ENCODE assay signal across 18 mouse cellular contexts in genomic region chr12:29213625-29214024, GRCm38 (mm10).
A peak's percentile ranks its signal among the peaks of the same experiment; 100 is the strongest.
DNase-seq lines count a peak whose midpoint lies in the region; ATAC-seq lines count a peak whose summit lies in the region.
"Had no signal": no experiment of that assay in that cellular context is flagged by ENCODE, and none has a peak within 500 bp of the region (broad histone marks: within the 10 kb centered on the region; RNA-seq: fewer than 3 reads in every experiment).

No protein-coding gene starts in this region.

- peak; percentile 10 to 18 for DNase-seq in right cerebral cortex, adult 2 months (ENCODE audit: low spot score in 2 of 2)
- DNase-seq in right cerebral cortex, postnatal 25 days = no peak
- DNase-seq: cerebellum, adult 9-11 months; gastrocnemius, postnatal 25 days; heart, postnatal 4 days; lung, postnatal 10 days; thymus, postnatal 25 days had no signal

- H3K27ac ChIP-seq in forebrain, embryonic 15.5 days (replicated peaks) = no peak overlapping the region
- no peak overlapping the region for H3K27ac ChIP-seq in forebrain, embryonic 12.5 days
- H3K27ac ChIP-seq in hindbrain, embryonic 15.5 days (replicated peaks) = 0 out of 2 replicates have a peak overlapping the region, but pooled peaks have one; percentile 25
- no peak overlapping the region for H3K27ac ChIP-seq in hindbrain, embryonic 16.5 days (ENCODE audit: low read depth, low read length)
- no peak overlapping the region for H3K27ac ChIP-seq in kidney, embryonic 15.5 days
- H3K27ac ChIP-seq: embryonic facial prominence, embryonic 15.5 days; intestine, embryonic 15.5 days; limb, embryonic 15.5 days; midbrain, embryonic 15.5 days had no signal

- peaks cover 3% of the 10 kb centered on the region; the same call in 1 of the 2 replicates for H3K4me1 ChIP-seq in forebrain, embryonic 15.5 days
- no peaks in the 10 kb centered on the region for H3K4me1 ChIP-seq in forebrain, embryonic 12.5 days
- H3K4me1 ChIP-seq in hindbrain, embryonic 15.5 days (replicated peaks) = no peaks in the 10 kb centered on the region
- H3K4me1 ChIP-seq in hindbrain, embryonic 16.5 days (ENCODE audit: control insufficient read depth, insufficient read depth, low read depth, low read length) = no peaks in the 10 kb centered on the region
- no peaks in the 10 kb centered on the region for H3K4me1 ChIP-seq in kidney, embryonic 15.5 days
- H3K4me1 ChIP-seq: embryonic facial prominence, embryonic 15.5 days; intestine, embryonic 15.5 days; limb, embryonic 15.5 days; midbrain, embryonic 15.5 days had no signal

- H3K4me2 ChIP-seq in forebrain, embryonic 15.5 days (replicated peaks) = no peak overlapping the region
- H3K4me2 ChIP-seq in forebrain, embryonic 12.5 days = no peak overlapping the region
- no peak overlapping the region for H3K4me2 ChIP-seq in hindbrain, embryonic 15.5 days
- H3K4me2 ChIP-seq in hindbrain, embryonic 16.5 days (ENCODE audit: low read length) = no peak overlapping the region
- H3K4me2 ChIP-seq in kidney, embryonic 15.5 days = no peak overlapping the region
- H3K4me2 ChIP-seq: embryonic facial prominence, embryonic 15.5 days; heart, embryonic 11.5 days; intestine, embryonic 15.5 days; limb, embryonic 15.5 days; midbrain, embryonic 15.5 days had no signal

- 0 out of 2 replicates have a peak, but pooled peaks have one; percentile 38 for ATAC-seq in forebrain, embryonic 15.5 days (replicated peaks)
- ATAC-seq in forebrain, embryonic 12.5 days (ENCODE audit: low FRiP score) = no peak
- no peak for ATAC-seq in hindbrain, embryonic 15.5 days (ENCODE audit: low FRiP score, low read depth)
- ATAC-seq in hindbrain, embryonic 16.5 days = no peak
- ATAC-seq in kidney, embryonic 15.5 days (replicated peaks; ENCODE audit: low FRiP score) = no peak
- ATAC-seq: activated CD4-positive, CD25-positive, alpha-beta regulatory T cell, adult 4 months; intestine, embryonic 15.5 days; midbrain, embryonic 15.5 days had no signal

- H3K9me3 ChIP-seq in forebrain, embryonic 15.5 days = no peaks in the 10 kb centered on the region
- no peaks in the 10 kb centered on the region for H3K9me3 ChIP-seq in forebrain, embryonic 12.5 days
- H3K9me3 ChIP-seq in hindbrain, embryonic 15.5 days = no peaks in the 10 kb centered on the region
- H3K9me3 ChIP-seq in hindbrain, embryonic 16.5 days (ENCODE audit: control insufficient read depth, low read length) = no peaks in the 10 kb centered on the region
- no peaks in the 10 kb centered on the region for H3K9me3 ChIP-seq in kidney, embryonic 15.5 days (replicated peaks)
- H3K9me3 ChIP-seq: embryonic facial prominence, embryonic 15.5 days; intestine, embryonic 15.5 days; limb, embryonic 15.5 days; midbrain, embryonic 15.5 days had no signal

- H3K36me3 ChIP-seq in forebrain, embryonic 15.5 days = no peaks in the 10 kb centered on the region
- H3K36me3 ChIP-seq in forebrain, embryonic 12.5 days (replicated peaks) = no peaks in the 10 kb centered on the region
- H3K36me3 ChIP-seq in hindbrain, embryonic 15.5 days = no peaks in the 10 kb centered on the region
- no peaks in the 10 kb centered on the region for H3K36me3 ChIP-seq in hindbrain, embryonic 16.5 days (ENCODE audit: control insufficient read depth, insufficient read depth, low read length)
- H3K36me3 ChIP-seq in kidney, embryonic 15.5 days = no peaks in the 10 kb centered on the region
- H3K36me3 ChIP-seq: embryonic facial prominence, embryonic 15.5 days; intestine, embryonic 15.5 days; limb, embryonic 15.5 days; midbrain, embryonic 15.5 days had no signal

- no peak overlapping the region for H3K4me3 ChIP-seq in forebrain, embryonic 15.5 days
- H3K4me3 ChIP-seq in forebrain, embryonic 12.5 days (replicated peaks) = no peak overlapping the region
- no peak overlapping the region for H3K4me3 ChIP-seq in hindbrain, embryonic 15.5 days
- no peak overlapping the region for H3K4me3 ChIP-seq in hindbrain, embryonic 16.5 days (ENCODE audit: low read length)
- no peak overlapping the region for H3K4me3 ChIP-seq in kidney, embryonic 15.5 days (replicated peaks)
- H3K4me3 ChIP-seq: embryonic facial prominence, embryonic 15.5 days; intestine, embryonic 15.5 days; limb, embryonic 15.5 days; midbrain, embryonic 15.5 days had no signal

- WGBS in forebrain, embryonic 15.5 days = 88% methylated on average over 1 of the region's 1 CpGs
- 88% methylated on average over 1 of the region's 1 CpGs for WGBS in forebrain, embryonic 12.5 days
- WGBS in hindbrain, embryonic 15.5 days = 92% methylated on average over 1 of the region's 1 CpGs
- WGBS in hindbrain, embryonic 16.5 days = 96% methylated on average over 1 of the region's 1 CpGs
- 94% methylated on average over 1 of the region's 1 CpGs for WGBS in kidney, embryonic 15.5 days

- H3K9ac ChIP-seq in forebrain, embryonic 15.5 days (replicated peaks) = no peak overlapping the region
- no peak overlapping the region for H3K9ac ChIP-seq in forebrain, embryonic 12.5 days
- no peak overlapping the region for H3K9ac ChIP-seq in hindbrain, embryonic 15.5 days
- H3K9ac ChIP-seq in hindbrain, embryonic 16.5 days (ENCODE audit: low read depth, low read length) = no peak overlapping the region
- no peak overlapping the region for H3K9ac ChIP-seq in kidney, embryonic 15.5 days
- H3K9ac ChIP-seq: embryonic facial prominence, embryonic 15.5 days; intestine, embryonic 15.5 days; limb, embryonic 15.5 days; midbrain, embryonic 15.5 days had no signal

- no peaks in the 10 kb centered on the region for H3K27me3 ChIP-seq in forebrain, embryonic 15.5 days
- H3K27me3 ChIP-seq in forebrain, embryonic 12.5 days = no peaks in the 10 kb centered on the region
- H3K27me3 ChIP-seq in hindbrain, embryonic 15.5 days = no peaks in the 10 kb centered on the region
- no peaks in the 10 kb centered on the region for H3K27me3 ChIP-seq in hindbrain, embryonic 16.5 days (replicated peaks; ENCODE audit: control insufficient read depth, insufficient read depth, low read length)
- H3K27me3 ChIP-seq in kidney, embryonic 15.5 days = no peaks in the 10 kb centered on the region
- H3K27me3 ChIP-seq: embryonic facial prominence, embryonic 15.5 days; intestine, embryonic 15.5 days; limb, embryonic 15.5 days; midbrain, embryonic 15.5 days had no signal
